Mouse (Mus musculus): ENCODE data around the gene Setd1b.

The Setd1b gene

DNA sequence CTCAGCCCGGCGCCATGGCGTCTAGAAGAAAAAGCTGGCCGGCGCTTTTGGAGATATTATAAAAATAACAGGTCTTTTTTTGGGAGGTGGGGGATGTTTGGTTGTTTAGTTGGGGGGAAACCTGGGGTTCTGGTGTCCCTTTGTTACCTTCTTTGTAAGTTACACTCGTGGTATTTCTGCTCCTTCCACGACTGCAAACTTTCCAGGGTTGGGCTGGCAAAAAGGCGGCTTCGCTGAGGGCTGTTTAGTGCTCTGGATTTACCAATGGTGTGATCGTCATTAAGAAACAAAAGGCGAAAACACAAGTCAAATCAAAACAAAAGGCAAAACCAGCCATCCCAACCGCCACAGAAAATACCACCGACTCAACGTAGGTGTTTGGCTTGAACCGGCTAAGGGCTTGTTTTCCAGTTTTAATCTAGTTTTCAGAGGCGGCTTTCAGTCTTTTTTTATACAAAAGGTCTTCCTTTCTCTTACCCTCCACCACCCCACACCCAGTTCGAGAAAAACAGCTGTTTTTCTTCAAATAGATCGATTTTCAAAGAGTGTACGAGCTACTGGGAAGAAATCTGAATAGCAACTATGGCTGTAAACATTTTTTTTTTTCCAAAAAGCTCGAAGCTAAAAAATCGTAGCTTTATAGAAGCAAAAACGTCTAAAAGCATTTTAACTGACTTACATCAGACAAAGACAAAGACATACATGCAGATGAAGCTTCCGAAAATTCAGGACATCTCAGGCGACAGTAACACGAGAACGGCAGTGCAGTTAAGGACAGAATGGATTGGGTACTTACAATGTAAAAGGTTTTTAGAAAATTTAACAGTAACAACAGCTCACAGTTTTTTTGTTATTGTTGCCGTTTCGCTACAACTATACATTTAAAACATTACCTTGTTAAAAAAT, 2.0 kb upstream of the Setd1b start:
- WGBS = under 1% methylated on average over 28 of the region's 28 CpGs

DNA sequence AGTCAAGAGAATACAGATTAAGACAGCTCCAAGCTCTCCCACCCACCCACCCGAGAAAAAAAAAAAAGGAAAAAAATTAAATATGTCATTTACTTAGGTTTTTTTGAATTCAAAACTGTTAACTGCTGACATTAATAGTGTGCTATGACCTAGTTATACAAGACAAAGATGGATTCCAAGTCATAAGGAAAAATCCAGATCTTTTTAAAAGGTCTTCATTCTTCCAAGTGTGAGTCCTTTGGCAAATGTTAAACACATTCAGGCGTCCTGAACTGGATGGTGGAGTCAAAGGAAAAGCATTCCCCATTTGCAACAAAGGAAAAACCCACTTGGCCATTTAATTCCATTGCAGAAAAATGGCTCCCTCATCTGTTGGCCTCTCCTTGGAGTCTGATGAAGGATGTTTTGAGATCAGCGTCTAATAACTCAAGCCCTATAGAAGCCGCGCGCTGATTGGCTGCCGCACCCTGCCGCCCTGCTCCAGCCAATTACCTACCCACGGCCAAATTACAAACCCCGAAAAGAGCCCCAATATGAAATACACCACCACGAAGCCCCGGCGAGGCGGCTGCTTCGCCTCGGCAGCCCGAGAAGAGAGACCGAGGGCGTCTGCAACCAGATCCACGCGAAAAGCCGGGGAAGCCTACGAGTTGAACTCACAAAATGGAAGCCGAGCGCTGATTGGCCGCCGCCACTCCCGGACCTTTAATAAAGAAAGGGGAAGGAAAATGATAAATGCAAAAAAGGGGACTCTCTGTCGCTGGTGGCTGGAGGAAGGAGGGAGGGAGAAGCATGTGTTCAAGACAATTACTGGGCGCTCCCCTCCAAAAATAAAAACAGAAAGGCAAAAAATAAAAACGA, 1.1 kb upstream of the Setd1b start:
- WGBS = under 1% methylated on average over 31 of the region's 31 CpGs

DNA sequence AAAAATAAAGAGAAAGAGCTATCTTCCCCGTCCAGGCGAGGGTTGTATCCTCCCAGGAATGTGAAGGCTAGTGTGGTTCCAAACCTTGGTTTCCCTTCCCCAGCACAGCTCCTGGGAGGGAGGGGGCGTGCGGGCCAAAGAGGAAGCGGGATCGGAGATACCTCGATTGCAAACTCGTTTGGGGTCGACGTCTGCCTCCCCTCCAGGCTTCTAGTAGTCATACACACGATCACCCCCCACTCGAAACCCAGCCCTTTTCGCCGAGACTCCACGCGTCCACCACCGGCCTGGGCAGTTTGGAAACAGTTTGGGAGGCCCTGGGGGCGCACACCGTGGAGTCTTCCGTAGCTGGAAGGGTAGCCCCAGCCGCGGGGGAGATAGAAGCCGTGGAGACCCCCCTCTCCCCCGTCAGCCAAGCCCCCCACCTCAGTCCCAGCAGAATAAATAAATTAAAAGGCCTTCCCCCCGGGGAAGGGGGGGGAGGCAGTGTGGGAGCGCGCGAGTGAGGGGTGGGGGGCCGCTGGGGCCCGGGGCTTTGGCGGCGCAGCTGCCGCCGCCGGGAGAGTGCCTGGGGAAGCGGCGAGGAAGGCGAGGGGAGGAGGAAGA, 335 bp upstream of the Setd1b start:
- WGBS = under 1% methylated on average over 36 of the region's 38 CpGs

DNA sequence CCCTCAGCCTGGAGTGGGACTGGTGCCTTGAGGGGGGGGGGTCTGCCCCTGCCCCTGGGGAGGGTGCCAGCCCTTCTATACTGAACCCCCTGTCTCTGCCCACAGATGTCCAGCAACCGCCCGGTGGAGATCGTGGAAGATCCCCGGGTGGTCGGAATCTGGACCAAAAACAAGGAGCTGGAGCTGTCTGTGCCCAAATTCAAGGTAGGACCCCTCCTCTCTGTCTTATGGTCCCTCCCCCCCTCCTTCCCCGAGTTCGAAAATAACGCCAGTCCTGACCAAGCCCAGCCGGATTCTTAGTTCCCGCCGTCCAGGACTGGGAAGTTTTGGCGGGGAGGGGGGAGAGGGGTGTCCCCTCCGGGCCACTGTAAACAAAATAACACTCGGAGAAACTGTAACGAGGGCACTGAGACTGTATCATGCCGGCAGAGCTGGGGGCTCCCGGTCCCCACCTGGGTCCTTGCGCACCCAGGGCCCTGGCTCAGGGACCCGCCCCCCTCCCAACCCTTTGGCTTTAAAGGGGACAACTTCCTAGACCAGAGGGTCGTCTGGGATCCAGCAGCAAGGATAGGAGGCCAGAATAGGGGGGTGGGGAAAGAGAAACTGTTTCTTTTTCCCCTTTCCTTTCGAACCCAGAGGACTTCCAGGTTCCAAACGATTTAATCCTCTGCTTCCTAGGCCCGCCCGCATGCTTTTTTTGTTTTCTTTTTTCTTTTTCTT, 1.4 kb downstream of the Setd1b start:
- 2% methylated on average over 24 of the region's 24 CpGs for WGBS

DNA sequence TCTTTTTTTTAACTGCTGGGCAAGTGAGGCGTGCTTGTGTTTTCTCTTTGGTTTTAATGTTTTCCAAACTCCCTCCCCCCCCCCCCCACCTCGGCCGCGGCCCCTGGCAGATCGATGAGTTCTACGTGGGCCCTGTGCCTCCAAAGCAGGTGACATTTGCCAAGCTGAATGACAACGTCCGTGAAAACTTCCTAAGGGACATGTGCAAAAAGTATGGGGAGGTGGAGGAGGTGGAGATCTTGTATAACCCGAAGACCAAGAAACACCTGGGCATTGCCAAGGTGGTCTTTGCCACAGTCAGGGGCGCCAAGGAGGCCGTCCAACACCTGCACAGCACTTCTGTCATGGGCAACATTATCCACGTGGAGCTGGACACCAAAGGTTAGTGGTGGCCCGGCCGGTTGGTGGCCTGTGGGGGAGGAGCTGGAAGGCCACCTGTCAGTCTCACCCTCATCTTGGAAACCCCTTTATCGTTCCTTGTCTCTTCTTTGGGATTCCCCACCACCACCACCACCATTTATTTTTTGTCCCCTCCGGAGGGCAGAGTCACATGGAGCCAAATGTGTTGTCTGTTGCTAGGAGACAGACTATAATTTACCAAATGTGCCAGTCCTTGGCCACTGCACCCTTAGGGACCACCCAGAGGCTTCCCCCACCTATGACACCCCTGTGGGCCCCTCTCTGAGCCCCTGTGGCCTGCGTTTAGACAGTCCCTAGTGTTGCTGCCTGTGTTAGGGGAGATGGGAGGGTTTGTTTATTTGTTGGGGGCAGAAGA, 2.2 kb downstream of the Setd1b start:
- WGBS = 6% methylated on average over 17 of the region's 17 CpGs

DNA sequence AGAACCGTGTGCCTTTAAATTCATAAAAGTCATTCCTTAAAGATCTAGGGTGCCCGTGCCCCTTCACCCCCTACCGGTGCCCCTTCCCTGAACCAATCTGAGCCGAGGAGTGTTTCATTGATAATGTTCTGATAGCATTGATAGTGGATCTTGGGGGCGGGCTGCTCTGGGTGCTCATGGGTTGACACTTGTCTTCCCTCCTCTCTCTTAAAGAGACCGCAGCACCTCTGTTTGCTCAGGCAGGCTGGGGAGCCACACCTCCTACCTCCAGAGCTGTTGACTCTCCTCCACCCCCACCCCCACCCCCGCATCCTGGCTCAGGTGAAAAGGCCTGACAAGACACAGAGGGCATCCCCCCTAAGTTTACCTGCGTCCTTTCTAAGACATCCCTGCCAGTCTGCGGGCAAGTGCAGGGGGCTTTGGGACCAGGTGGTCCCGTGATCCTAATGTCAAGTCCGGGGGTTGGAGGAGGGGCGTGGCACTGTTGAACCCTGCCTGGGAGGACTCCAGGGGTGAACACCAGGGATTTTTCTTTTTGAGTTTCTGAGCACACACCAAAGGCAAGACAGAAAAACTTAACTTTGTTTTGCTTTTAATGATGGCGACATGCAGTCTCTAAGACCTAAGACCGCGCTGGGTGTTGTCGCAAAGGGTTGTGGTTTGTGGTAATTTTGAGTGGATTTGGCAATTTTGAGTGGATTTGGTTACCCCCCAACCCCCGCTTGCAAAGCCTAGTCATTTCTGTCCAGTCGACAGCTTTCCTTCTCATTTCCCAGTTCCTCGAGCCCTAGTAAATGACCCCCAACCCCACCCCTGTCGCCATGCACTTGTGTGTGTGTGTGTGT, 3.0 kb downstream of the Setd1b start:
- 45% methylated on average over 20 of the region's 20 CpGs for WGBS

DNA sequence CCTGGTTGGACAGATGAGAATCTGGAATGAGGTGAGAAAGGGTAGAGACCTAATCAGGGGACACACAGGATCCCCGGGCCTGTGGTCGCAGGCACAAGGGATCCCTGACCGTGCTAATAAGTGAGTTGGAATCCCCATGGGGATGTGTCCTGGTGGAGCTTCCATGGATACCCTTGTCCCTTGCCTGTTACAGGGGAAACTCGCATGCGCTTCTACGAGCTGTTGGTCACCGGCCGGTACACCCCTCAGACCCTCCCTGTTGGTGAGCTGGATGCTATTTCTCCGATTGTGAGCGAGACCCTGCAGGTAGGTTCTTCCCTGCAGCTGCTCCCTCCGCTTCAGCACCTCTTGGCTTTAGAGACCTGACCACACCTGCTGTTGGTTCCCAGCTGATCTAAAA, 4.4 kb downstream of the Setd1b start:
- WGBS = 87% methylated on average over 11 of the region's 11 CpGs

DNA sequence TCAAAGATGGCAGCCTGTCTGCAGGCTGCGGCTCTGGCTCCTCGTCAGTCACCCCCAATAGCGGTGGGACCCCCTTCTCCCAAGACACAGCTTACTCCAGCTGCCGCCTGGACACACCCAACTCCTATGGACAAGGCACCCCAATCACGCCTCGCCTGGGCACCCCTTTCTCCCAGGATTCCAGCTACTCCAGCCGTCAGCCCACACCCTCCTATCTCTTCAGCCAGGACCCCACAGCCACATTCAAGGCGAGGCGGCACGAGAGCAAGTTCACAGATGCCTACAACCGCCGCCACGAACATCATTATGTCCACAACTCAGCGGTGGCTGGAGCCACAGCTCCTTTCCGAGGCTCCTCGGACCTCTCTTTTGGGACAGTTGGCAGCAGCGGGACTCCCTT, 5.6 kb downstream of the Setd1b start:
- WGBS = 78% methylated on average over 17 of the region's 17 CpGs

DNA sequence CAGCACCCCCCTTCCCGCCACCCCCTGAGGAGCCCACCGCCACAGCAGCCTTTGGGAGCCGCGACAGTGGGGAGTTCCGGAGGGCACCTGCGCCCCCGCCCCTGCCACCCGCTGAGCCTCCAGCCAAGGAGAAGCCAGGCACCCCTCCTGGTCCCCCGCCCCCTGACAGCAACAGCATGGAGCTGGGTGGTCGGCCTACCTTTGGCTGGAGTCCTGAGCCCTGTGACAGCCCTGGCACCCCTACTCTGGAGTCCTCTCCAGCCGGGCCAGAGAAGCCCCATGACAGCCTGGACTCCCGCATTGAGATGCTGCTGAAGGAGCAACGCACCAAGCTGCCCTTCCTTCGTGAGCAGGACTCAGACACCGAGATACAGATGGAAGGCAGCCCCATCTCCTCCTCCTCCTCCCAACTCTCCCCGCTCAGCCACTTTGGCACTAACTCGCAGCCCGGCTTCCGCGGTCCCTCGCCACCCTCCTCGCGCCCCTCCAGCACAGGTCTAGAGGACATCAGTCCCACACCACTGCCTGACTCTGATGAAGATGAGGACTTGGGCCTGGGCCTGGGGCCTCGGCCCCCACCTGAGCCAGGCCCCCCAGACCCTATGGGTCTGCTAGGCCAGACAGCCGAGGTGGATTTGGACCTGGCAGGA, 6.2 kb downstream of the Setd1b start:
- WGBS = 57% methylated on average over 25 of the region's 25 CpGs

DNA sequence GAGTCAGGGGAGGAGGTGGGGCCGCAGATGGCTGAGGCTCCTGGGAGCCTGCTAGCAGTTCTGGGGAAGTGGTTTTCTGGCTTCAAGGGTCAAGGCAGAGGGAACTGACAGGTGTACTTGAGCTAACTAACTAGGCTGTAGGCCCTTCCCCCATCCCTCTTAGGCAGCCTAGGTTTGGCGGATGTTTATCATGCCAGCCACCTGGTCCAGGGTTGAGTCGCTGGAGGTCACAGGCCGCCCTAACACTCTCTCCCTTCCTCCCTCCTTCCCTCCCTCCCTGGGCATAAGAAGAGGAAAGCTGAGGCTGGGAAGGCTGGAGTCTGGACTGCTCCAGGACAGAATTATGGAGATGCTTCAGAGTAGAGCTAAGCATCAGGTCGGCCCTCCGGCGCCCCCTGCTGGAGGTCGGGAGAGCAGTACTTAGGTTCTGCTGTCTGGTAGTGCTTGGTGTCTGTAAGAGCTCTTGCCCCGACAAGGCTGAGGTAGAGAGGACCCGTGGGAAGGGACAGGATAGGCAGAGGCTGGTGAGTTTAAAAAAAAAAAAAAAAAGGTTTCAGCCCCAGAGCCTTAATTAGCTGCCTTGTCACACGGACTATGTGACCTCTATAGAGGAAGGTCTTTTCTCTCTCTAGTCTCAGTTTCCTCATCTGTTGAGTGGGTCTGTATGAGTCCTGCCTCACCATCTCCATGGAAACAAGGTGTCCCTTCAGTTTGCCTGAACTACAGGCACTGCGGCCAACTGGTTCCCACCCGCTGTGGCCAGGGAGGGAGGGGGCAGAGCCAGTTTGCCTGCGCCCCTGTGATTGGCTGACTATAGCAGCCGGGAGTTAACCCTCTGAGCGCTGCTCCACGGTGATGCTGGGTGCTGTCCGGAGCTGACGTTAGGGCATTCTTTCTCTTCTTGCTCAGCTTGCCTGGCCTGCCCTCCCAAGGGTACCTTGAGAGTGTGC, 7.7 kb downstream of the Setd1b start:
- 7% methylated on average over 19 of the region's 19 CpGs for WGBS

DNA sequence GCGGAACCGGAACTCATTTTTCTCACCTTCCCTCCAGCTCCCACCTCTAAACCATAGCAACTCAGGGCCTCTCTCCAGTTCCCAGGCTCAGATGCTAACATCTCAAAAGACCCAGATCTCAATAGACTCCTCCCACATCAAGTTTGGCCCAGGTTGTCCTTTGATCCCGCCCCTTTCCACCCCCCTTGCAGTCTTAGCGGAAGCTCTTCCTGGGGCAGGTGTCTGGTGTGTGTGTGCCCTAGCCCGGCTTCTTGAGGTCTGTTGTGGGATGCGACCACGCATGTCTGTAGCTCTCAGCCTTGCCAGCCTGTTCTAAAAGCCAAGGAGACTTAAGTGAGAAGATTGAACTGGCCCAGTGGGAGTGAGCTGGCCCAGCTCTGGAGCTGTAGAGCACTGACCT, 8.6 kb downstream of the Setd1b start:
- WGBS = 19% methylated on average over 7 of the region's 7 CpGs

DNA sequence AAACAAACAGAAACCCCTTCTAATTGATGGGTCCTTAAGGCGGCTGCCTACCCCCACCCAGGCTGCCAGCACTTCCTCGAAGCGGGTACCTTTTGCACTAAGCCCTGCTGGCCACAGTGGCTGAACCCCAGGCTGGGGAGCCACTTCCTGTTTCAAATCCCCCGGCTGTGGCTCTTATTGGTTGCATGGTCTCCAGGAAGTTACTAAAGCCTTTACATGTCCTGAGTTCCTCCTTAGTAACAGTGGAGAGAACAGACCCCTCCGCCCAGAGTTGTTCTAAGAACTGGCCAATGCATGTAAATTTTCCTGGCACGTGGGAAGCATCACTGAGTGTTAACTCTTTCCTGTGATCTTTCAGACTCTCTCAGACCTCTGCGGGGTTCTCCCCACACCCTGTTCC, 9.1 kb downstream of the Setd1b start:
- WGBS = 19% methylated on average over 7 of the region's 7 CpGs

DNA sequence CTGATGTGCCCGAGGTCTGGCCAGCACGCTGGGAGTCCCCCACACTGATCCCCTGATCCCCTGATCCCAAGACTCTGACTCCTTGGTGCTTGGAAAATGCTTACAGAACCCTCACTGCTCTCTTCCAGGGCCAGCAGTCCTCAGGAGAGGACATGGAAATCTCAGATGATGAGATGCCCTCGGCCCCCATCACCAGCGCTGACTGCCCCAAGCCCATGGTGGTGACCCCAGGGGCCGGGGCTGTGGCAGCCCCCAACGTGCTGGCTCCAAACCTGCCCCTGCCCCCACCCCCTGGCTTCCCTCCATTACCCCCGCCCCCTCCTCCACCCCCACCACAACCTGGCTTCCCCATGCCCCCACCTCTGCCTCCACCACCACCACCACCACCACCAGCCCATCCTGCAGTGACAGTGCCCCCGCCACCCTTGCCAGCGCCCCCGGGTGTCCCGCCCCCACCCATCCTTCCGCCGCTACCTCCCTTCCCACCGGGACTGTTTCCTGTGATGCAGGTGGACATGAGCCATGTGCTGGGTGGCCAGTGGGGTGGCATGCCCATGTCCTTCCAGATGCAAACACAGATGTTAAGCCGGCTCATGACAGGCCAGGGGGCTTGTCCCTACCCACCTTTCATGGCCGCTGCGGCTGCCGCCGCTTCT, 9.8 kb downstream of the Setd1b start:
- 86% methylated on average over 17 of the region's 19 CpGs for WGBS

DNA sequence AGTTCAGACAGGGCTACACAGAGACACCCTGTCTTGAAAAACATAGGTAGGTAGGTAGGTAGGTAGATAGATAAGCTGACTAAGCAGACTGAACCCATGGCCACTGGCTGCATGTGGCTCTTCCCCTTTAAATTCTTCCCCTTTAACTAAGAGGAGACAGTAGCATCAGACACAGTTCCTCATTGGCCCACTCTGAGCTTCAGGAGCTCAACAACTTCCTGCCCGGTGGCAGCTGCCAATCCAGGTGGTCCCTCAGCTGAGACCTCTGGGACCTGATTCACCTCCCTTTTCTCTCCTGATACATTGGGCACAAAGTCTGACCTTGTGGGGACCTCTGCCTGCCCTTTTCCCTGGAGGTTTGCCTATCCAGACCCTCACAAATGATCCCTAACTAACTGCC, 10.9 kb downstream of the Setd1b start:
- 72% methylated on average over 1 of the region's 1 CpGs for WGBS

DNA sequence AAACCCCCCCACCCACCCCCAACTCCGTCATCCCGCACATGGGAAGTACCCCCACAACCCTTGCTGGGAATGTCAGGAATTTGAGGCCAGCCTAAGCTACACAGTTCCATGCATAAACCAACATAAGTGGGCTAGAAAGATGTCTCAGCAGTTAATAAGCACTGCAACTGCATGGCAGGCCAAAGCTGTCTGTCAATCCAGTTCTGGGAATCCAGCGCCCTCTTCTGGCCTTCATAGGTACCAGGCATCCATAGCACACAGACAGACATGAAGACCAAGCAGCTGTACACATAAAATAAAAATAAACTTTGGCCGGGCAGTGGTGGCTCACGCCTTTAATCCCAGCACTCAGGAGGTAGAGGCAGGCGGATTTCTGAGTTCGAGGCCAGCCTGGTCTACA, 13.4 kb downstream of the Setd1b start:
- WGBS = 39% methylated on average over 7 of the region's 7 CpGs

DNA sequence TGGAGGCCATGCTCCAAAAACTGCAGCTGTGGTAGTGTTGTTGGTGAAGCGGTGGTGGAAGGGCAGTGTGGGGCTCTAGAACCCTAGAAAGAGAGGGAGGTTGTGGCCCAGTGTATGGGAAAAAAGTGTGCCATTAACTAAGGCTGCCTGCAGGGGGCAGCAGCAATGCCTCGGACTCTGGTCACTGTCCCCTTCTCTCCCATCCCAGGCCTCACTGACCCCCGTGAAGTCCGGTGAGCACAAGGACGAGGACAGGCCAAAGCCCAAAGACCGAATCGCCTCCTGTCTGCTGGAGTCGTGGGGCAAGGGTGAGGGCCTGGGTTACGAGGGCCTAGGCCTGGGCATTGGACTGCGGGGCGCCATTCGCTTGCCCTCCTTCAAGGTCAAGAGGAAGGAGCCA, 14.8 kb downstream of the Setd1b start:
- 86% methylated on average over 12 of the region's 12 CpGs for WGBS

DNA sequence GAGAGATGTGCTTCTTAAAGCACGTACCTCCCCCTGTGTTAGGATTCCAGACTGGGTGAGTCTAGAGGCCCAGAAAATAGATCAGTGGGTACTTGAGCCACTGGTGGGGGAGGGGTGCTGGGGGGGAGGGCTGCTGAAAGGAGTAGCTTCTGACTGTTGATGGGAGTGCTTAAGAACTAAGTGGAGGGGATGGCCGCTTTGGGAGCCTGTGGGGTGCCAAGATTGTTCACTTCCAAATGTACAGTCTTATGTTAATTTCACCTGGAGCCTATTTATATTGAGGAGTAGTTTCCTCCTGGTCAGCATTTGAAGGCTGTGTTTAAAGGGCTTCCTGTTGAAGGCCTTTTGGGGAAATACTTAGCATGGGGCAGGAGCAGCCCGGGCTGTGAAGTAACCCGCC, 16.0 kb downstream of the Setd1b start:
- 70% methylated on average over 4 of the region's 4 CpGs for WGBS

DNA sequence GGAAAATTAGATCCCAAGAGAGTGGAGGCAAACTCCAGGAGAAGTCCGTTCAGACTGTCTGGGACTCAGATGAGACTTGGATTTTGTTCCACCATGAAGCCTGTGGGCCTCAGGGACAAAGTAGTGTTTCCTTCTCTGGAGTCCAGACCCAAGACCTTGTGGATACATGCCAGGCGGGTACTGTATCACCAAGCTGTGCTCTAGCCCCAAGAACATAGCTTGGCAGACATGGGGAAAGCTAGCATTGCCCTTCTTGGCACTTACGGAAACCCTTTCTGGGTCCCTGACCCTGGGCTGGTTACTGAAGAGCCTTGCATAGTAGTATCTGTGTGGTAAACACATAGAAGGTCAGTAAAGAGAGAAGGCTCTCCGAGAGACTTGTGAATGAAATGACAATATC, 17.5 kb downstream of the Setd1b start:
- 87% methylated on average over 4 of the region's 4 CpGs for WGBS
